Mouse (Mus musculus) ovary, adult 18-20 months (tissue): ENCODE measurements at regions not wholly inside any gene's neighbourhood (a gene's known extent, or its start where the extent isn't known, plus 50 kb on each side); places are given as distances from the start of the nearest gene placed in this dataset.
"Not testable (repeated sequence)": the region's sequence is repeated elsewhere in the genome, so short reads cannot be mapped to it uniquely, and the experiment has no call there.

ENCODE experiments used
- DNase-seq: peaks from one replicate; pipeline ENCODE4 v3.0.0; 2022; ENCODE audit warnings: low spot score, mixed read lengths

DNA sequence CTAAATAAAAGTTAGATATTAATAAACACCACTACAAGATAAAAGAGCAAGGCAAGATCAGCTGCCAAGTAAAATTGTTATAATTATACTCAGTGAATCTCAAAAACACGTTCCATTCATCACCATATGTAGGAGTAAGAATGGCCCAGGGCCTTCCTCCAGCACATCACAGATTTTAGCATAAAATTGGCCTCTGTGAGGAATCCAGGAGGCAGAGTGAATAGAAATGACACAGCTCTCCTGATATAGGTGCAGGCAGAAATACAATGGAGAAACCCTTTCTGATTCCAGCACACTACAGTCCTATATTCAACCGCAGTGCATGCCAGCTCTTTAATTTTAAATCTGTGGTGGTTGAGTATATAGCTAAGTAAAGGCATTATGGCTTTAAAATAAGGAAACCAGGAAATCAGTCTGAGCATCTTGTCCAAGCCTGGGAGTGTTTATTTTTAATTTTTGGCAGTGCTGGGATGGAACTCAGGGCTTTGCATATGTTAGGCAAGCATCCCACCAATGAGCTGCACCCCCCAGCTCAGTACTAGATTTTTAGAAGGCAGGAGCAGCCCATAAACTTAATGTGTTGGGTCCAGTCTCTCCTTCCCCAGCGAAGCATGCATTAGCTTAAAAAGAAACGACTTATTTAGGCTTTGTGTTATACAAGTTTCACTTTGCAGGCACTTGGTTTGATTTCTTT, 158.3 kb upstream of the Ptprz1 start:
- DNase-seq: no peak

- DNase-seq: no peak
These were observed 159.0 kb upstream of the Ptprz1 start for GRCm38 (mm10) chr6:22716144-22716856.

- no peak for DNase-seq
These were observed 177.1 kb upstream of the Ptprz1 start for GRCm38 (mm10) chr6:22698187-22698586.

- DNase-seq: no peak
These were observed 186.6 kb upstream of the Ptprz1 start for GRCm38 (mm10) chr6:22688678-22689126.

DNA sequence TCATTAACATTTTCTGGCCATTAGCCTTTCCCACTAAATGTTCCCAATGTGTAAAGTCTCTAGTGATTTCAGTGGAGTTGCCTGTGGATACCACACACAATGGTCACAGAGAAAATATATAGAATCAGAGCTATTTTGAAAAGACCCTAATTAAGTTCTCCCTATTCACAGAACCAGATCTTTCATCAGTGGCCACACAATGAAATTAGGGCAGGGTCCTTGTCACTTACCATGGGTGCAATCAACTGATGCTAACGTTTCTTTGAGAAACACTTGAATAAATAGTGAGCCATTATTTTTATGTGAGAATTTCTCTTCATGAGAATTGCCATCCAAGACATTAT, 200.7 kb upstream of the Ptprz1 start:
- no peak for DNase-seq

- DNase-seq: no peak
These were observed 201.2 kb upstream of the Ptprz1 start for GRCm38 (mm10) chr6:22673919-22674585.

- no peak for DNase-seq
These were observed 203.8 kb upstream of the Ptprz1 start for GRCm38 (mm10) chr6:22671524-22671923.

GRCm38 (mm10) chr6:22668190-22668975, 206.9 kb upstream of the Ptprz1 start:
- DNase-seq: no peak

DNA sequence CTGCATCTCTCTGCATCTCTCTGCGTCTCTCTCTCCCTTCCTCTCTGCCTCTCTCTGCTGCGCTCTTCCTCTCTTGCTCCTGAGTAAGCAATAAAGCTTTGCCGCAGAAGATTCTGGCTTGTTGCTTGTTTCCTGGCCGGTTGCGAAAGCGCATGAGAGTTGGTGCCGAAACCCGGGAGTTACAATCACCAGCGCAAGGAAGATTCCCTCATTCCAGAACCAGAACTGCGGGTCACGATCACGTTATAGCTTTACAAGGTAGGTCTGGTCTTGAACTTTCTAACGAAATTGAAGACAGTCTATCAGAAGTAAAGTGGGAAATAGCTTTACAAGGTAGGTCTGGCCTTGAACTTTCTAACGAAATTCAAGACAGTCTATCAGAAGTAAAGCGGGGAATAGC, 217.9 kb upstream of the Ptprz1 start:
- DNase-seq: not testable (repeated sequence)

GRCm38 (mm10) chr6:22640100-22640499, 235.2 kb upstream of the Ptprz1 start:
- DNase-seq: no peak

GRCm38 (mm10) chr6:22635141-22635540, 240.2 kb upstream of the Ptprz1 start:
- DNase-seq: no peak

DNA sequence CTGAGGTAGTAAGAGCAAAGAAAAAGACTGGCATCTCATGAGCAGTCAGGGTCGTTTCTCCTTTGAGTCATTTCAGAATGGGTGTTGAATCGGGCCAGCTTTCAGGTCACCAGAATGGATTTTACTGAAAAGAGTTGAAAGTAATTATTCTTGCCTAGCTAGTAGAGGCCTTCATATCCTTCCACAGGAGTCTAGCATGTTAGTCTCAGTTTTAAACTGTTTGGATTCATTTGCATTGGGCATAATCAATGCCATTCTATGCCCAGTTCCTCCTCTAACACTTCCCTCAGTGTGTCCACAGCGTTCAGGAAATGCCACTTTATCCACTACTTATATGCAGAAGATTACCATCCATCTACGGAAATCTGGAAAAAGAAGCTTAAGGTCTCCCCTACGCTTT, 240.6 kb upstream of the Ptprz1 start:
- DNase-seq: no peak

GRCm38 (mm10) chr6:22591592-22591991, 235.5 kb upstream of the Fam3c start:
- DNase-seq: no peak

- DNase-seq: no peak
These were observed 228.8 kb upstream of the Fam3c start for GRCm38 (mm10) chr6:22584851-22585250.

DNA sequence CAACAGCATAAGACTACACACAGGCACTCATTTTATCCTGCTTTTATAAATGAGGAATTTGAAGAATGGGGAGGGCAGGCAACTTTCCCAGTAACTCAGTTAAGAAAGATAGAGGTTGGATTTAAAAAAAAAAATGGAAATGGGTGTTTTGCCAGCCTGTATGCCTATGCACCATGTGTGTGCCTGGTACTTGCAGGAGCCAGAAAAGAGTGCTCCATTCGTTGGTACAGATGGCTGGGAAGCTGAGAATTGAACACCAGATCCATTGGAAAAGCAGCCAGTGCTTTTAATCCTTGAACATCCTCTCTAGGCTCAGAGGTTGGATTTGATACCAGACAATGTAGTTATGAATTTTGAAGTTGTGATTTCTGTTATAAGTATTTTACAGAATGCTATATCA, 216.9 kb upstream of the Fam3c start:
- DNase-seq: no peak

- DNase-seq: no peak
These were observed 211.8 kb upstream of the Fam3c start for GRCm38 (mm10) chr6:22567891-22568290.

GRCm38 (mm10) chr6:22548296-22549245, 192.5 kb upstream of the Fam3c start:
- no peak for DNase-seq

- DNase-seq: no peak
These were observed 185.6 kb upstream of the Fam3c start for GRCm38 (mm10) chr6:22541603-22542002.

DNA sequence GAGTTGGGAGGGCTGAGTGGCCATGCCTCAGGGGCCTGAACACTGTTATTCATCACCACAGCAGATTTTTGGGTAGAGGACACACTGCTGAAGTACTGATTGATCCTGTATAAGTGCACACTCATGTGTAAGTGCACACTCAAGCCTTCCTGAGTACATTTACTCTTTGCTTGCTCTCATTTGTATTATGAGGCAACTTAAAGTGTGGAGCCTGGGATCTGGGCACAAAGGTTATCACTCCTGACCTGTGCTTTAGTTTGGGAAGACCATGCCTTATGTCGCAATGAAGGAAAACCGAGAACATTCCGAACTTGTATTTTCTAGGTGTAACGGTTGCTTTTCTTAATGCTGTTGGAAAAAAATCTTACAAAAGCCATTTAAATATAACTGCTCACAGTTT, 182.2 kb upstream of the Fam3c start:
- DNase-seq: no peak

DNA sequence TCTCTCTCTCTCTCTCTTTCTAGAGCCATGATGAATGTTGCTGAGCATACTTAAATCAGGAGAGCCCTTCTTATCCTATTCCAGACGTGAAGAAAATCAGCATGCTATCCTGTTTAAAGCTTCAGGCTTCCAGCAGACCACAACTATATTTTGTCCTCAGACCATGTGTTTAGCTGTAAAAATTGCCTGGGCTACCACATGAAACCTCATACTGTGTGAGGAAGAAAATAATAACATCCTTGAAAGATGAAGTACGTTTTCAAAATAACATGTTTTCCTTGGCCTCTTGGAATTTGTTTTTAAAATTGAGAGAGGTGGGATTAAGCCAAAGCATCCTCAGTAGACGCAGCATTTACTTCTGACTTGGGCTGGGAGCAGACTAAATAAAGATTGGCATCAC, 168.3 kb upstream of the Fam3c start:
- no peak for DNase-seq

DNA sequence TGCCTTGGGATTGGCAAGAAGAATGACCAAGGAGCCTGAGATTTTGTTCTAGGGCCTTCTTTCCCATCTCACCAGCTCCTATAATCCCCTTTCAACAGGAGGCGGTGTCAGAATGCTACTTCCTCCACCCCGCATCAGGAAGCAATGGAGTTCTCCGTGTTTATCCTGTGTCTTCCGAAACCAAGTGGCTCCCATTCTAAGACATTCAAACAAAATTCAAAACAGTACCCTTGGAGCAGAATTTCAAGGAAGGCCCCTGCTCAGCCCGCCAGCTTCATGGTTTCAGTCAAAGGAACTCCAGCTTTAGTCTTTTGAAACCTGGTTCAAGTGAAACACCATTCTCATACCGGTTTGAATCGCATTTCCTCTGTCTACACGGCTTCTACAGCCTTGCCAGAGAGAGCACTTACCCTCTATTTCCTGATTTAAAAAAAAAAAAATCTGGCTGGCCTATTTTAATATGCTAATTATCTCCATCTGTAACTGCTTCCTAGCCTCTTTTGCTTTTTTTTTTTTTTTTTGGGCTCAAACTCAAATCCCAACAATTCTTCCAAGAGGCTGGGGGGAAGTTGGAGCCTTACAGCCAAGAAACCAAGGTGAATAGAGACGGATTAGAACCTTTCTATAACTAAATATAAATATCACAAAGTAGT, 167.7 kb upstream of the Fam3c start:
- DNase-seq: no peak
